In the genomic region with DNA sequence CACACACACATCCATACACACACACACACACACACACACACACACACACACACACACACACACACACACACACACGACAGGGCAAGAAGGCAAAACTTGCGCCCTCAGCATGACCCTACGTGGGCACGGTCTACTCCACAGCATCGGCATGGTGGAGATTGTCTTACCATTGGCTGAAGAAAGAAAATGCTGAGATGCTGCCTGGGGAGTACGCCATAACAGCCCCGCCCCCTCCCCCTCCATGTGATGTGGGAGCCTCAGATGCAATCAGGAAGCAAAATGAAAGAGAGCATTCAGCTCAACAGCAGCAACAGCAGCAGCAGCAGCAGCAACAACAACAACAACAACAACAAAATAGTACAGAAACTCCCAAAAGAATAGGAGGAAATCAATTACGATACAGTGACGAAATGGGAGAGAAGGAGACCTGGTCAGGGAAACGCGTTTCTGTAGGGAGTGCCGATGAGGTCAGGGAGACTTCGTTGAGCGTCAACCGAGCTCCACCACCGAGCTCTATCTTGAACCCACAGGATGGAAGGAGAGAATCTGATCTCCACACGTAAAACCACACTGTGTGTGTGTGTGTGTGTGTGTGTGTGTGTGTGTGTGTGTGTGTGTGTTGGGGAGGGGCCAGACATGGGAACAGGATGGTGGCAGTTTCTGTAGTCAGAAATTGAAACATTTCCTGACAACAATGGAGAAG, we compare ENCODE assay signal across 8 mouse cellular contexts. TPM values are rescaled to one million over a fixed set of nuclear protein-coding genes. Genes with fewer than 3 reads are reported as not detected.
A peak's percentile ranks its signal among the peaks of the same experiment; 100 is the strongest.
DNase-seq lines count a peak whose midpoint lies in the region; ATAC-seq lines count a peak whose summit lies in the region.

No protein-coding gene starts in this region.

- H3K4me2 ChIP-seq in lung, embryonic 15.5 days = peak overlapping the region; percentile 38
- H3K4me2 ChIP-seq in midbrain, embryonic 15.5 days = no peak overlapping the region

- H3K9me3 ChIP-seq in lung, embryonic 15.5 days = no peaks in the 10 kb centered on the region
- no peaks in the 10 kb centered on the region for H3K9me3 ChIP-seq in midbrain, embryonic 15.5 days

- H3K36me3 ChIP-seq in lung, embryonic 15.5 days = no peaks in the 10 kb centered on the region
- no peaks in the 10 kb centered on the region for H3K36me3 ChIP-seq in midbrain, embryonic 15.5 days (replicated peaks)

- no peak overlapping the region for H3K4me3 ChIP-seq in lung, embryonic 15.5 days
- H3K4me3 ChIP-seq in midbrain, embryonic 15.5 days = no peak overlapping the region

- 62% methylated on average over 17 of the region's 17 CpGs for WGBS in lung, embryonic 15.5 days
- 78% methylated on average over 17 of the region's 17 CpGs for WGBS in midbrain, embryonic 15.5 days

- peak; percentile 91 for ATAC-seq in inflammation-experienced regulatory T-cells, adult 6 months
- ATAC-seq in lung, embryonic 15.5 days (ENCODE audit: borderline replicate concordance, extremely low read depth, low FRiP score, low TSS enrichment) = no peak
- ATAC-seq in midbrain, embryonic 15.5 days (replicated peaks) = no peak

- H3K27me3 ChIP-seq in lung, embryonic 15.5 days = no peaks in the 10 kb centered on the region
- no peaks in the 10 kb centered on the region for H3K27me3 ChIP-seq in midbrain, embryonic 15.5 days (replicated peaks)

- no peak overlapping the region for H3K27ac ChIP-seq in lung, embryonic 15.5 days
- H3K27ac ChIP-seq in midbrain, embryonic 15.5 days = no peak overlapping the region

- DNase-seq in B cell, adult 2 months = peak; percentile 39 to 49
- peak; percentile 42 for DNase-seq in ZHBTc4 (ENCODE audit: low read depth, low spot score)
- DNase-seq in thymus, postnatal 14 days = peak; percentile 60
- DNase-seq in cerebellum, postnatal 14 days = no peak
- DNase-seq in cerebellum, postnatal 36 days = no peak

- H3K4me1 ChIP-seq in lung, embryonic 15.5 days = no peaks in the 10 kb centered on the region
- H3K4me1 ChIP-seq in midbrain, embryonic 15.5 days = no peaks in the 10 kb centered on the region

- H3K9ac ChIP-seq in lung, embryonic 15.5 days = no peak overlapping the region
- H3K9ac ChIP-seq in midbrain, embryonic 15.5 days = no peak overlapping the region

RNA-seq across cellular contexts. Expression of a gene that starts 21.5 kb away (rescaled TPM):
- polyA plus RNA-seq in inflammation-experienced regulatory T-cells, adult 6 months (2017; shearing (Covaris generic)) = 1 to 10 TPM; 4.2 to 6.8 (median 5.6) TPM
- 1.3 and 2.1 TPM in 2 replicates for polyA plus RNA-seq in lung, embryonic 15.5 days (2015; fragmentation: Nextera tagmentation; extraction: Ambion mirVana)
- 10.2 and 12.0 TPM in 2 replicates for polyA plus RNA-seq in midbrain, embryonic 15.5 days (2015; fragmentation: Nextera tagmentation; extraction: Ambion mirVana)

RNA-seq across cellular contexts. Expression of a gene that starts 41.4 kb away (rescaled TPM):
- polyA plus RNA-seq in inflammation-experienced regulatory T-cells, adult 6 months (2017; shearing (Covaris generic)) = not detected
- polyA plus RNA-seq in lung, embryonic 15.5 days (2015; fragmentation: Nextera tagmentation; extraction: Ambion mirVana) = not detected in 2 replicates
- polyA plus RNA-seq in midbrain, embryonic 15.5 days (2015; fragmentation: Nextera tagmentation; extraction: Ambion mirVana) = not detected in 2 replicates

RNA-seq across cellular contexts. Expression of a gene that starts 54.0 kb away (rescaled TPM):
- polyA plus RNA-seq in inflammation-experienced regulatory T-cells, adult 6 months (2017; shearing (Covaris generic)) = 10 to 100 TPM; 29.0 to 32.2 (median 31.4) TPM
- polyA plus RNA-seq in lung, embryonic 15.5 days (2015; fragmentation: Nextera tagmentation; extraction: Ambion mirVana) = 33.9 and 37.9 TPM in 2 replicates
- polyA plus RNA-seq in midbrain, embryonic 15.5 days (2015; fragmentation: Nextera tagmentation; extraction: Ambion mirVana) = 33.3 TPM in 2 replicates

Comparison
In these comparisons a context has a peak if more than half of its experiments do, and no peak if none do; other contexts are left out.
1. DNase-seq: peak in B cell, adult 2 months (2 of 2), ZHBTc4 (single experiment) and thymus, postnatal 14 days (single experiment); none in cerebellum, postnatal 14 days (0 of 2) and cerebellum, postnatal 36 days (0 of 2).